Mouse (Mus musculus) ES-Bruce4 (cell line): ENCODE measurements around the gene Csad. TPM values are rescaled to one million over a fixed set of nuclear protein-coding genes. Genes with fewer than 3 reads are reported as not detected.

Source experiments
- H3K27ac ChIP-seq: 2 replicates; pipeline ENCODE4 v1.5.1; 2012; ENCODE audit warnings: low read length, inconsistent platforms; ENCODE audit not compliant: insufficient read depth
- H3K27me3 ChIP-seq: 2 replicates; pipeline ENCODE4 v1.6.1; 2012; ENCODE audit warnings: mild to moderate bottlenecking, low read length, inconsistent platforms; ENCODE audit not compliant: control insufficient read depth, poor library complexity, insufficient read depth, severe bottlenecking
- H3K36me3 ChIP-seq: 2 replicates; pipeline ENCODE4 v1.6.1; 2012; ENCODE audit warnings: inconsistent platforms, mild to moderate bottlenecking, low read length, moderate library complexity; ENCODE audit not compliant: control insufficient read depth, poor library complexity, insufficient read depth, severe bottlenecking
- H3K4me1 ChIP-seq: one replicate; pipeline ENCODE4 v1.8.1; 2011; ENCODE audit warnings: low read length; ENCODE audit not compliant: control insufficient read depth, insufficient read depth
- H3K4me3 ChIP-seq: 2 replicates; pipeline ENCODE4 v1.5.1; 2011; ENCODE audit warnings: low read depth, mild to moderate bottlenecking, low read length
- H3K9ac ChIP-seq: 2 replicates; pipeline ENCODE4 v1.6.1; 2012; ENCODE audit warnings: low read depth, mild to moderate bottlenecking, inconsistent platforms; ENCODE audit not compliant: poor library complexity, severe bottlenecking
- H3K9me3 ChIP-seq: replicated peaks from 2 replicates; pipeline ENCODE4 v1.6.1; 2012; ENCODE audit warnings: mild to moderate bottlenecking, low read length, inconsistent platforms; ENCODE audit not compliant: control insufficient read depth, poor library complexity, insufficient read depth, severe bottlenecking
- CTCF ChIP-seq: IDR thresholded peaks from one replicate; pipeline ENCODE4 v1.8.1; 2011; ENCODE audit warnings: low read depth, low read length
- EP300 ChIP-seq: IDR thresholded peaks from 2 replicates; pipeline ENCODE4 v1.6.1; 2011; ENCODE audit warnings: low read depth, low read length; ENCODE audit not compliant: insufficient read depth
- POLR2A ChIP-seq: IDR thresholded peaks from one replicate; pipeline ENCODE4 v1.8.1; 2011; ENCODE audit warnings: low read length; ENCODE audit not compliant: insufficient read depth
- polyA plus RNA-seq: library from polyadenylated mRNA; stranded (reverse); fragments of >200 nt; gene quantifications from 2 replicates; pipeline ENCODE4 v1.2.4, GENCODE M21; 2011; ENCODE audit warnings: low read depth; ENCODE audit not compliant: missing spikeins, insufficient read depth, insufficient read length

Csad gene
- polyA plus RNA-seq, 1 experiment, result 17.8 TPM

DNA sequence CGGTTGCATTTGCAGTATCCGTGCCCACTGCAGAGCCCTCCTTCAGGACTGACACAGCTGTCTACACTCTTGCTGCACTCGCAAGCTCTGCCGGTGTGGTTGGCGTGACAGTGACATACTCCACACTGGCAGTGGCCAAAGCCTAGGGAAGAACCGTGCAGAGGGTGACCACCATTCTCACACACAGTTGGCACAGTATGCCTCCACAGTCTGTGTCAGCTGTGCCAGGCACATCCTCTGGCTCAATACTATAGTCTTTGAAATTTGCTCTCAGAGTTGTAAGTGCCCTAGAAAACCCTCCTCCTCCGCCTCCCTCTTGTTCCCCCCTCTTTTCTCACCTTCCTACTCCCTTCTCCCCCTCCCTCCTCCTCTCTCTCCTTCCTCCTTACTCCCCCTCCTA, 12.8 kb upstream of the Csad start:
- Histone ChIP-seq H3K9ac (no peak overlapping the region), H3K36me3 (peaks cover 11% of the 10 kb centered on the region), H3K4me1 (peaks cover 25% of the 10 kb centered on the region), H3K9me3 (no peaks in the 10 kb centered on the region), H3K27ac (no peak overlapping the region), H3K4me3 (no peak overlapping the region), H3K27me3 (no peaks in the 10 kb centered on the region)
- TF ChIP-seq CTCF (no peak), EP300 (no peak), POLR2A (no peak)

DNA sequence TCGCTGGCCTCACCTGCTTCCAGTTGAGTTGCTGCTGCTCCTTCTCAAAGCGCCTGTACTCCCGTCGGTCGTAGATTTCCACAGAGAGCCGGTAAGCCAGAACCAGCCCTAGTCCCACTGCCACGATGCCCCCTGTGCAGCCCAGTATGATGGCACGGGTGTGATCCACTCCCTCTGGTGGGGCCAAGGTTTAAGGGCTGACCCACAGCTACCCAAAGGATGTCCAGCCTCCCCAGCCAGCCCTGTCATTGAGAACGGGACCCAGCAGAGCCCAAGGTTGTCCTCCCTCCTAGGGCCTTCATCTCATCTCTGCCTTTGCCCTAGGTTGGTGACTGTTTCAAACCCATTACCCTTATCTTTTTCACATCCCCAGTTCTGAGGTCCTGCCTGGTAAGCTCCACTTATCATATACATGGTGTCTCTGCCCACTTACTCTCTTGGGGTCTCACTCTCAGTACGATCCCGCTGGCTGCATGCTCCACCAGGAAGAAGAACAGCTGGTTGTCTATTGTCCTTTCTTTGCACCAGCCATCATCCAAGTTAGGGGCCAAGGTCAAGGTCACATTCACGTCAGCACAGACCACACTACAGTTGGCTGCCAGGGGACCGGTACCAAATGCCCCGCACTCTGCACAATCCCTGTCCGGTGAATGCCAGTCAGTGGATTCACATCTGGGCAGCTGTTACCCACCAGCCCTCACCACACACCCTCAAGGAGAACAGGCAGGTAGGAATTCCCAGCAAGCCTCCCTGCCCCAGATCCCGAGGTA, 12.1 kb upstream of the Csad start:
- no peaks in the 10 kb centered on the region for H3K27me3 ChIP-seq
- TF ChIP-seq CTCF (no peak), EP300 (0 out of 2 replicates have a peak, but pooled peaks have one; percentile 53), POLR2A (no peak)
- H3K4me3 ChIP-seq, result no peak overlapping the region
- H3K9ac ChIP-seq, result no peak overlapping the region
- peaks cover 11% of the 10 kb centered on the region for H3K36me3 ChIP-seq
- no peak overlapping the region for H3K27ac ChIP-seq
- no peaks in the 10 kb centered on the region for H3K9me3 ChIP-seq
- peaks cover 25% of the 10 kb centered on the region for H3K4me1 ChIP-seq

DNA sequence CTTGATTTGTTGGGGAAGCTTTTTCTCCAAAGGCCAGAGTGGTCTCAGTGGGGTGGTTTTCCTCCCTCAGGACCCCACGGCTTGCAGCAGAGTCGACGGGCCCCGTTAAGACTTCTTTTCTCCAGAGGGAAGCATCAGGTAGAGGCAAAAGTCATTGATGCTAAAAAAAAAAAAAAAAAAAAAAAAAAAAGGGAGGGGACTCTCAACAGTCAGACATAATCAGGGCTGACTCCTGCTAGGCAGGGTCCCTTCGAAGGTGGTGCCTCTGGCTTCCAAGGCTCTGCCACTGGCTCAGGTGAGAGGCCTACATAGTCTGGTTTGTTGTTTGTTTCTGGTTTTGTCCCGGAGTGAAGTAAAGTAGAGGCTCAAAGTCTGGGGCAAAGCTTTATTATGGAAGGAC, 11.1 kb upstream of the Csad start:
- Histone ChIP-seq H3K4me3 (no peak overlapping the region), H3K27me3 (no peaks in the 10 kb centered on the region), H3K4me1 (peaks cover 29% of the 10 kb centered on the region), H3K27ac (peak overlapping the region; percentile 65), H3K9ac (no peak overlapping the region), H3K9me3 (no peaks in the 10 kb centered on the region), H3K36me3 (peaks cover 11% of the 10 kb centered on the region)
- TF ChIP-seq POLR2A (no peak), EP300 (no peak), CTCF (no peak)

GRCm38 (mm10) chr15:102214132-102214531, 9.6 kb upstream of the Csad start:
- Histone ChIP-seq H3K9me3 (no peaks in the 10 kb centered on the region), H3K4me1 (peaks cover 33% of the 10 kb centered on the region), H3K27ac (peak overlapping the region; percentile 94), H3K9ac (no peak overlapping the region), H3K36me3 (peaks cover 13% of the 10 kb centered on the region), H3K4me3 (no peak overlapping the region), H3K27me3 (no peaks in the 10 kb centered on the region)
- TF ChIP-seq EP300 (peak; percentile 85), POLR2A (no peak)

- Histone ChIP-seq H3K36me3 (peaks cover 23% of the 10 kb centered on the region), H3K27ac (peak overlapping the region; percentile 94), H3K4me3 (no peak overlapping the region), H3K4me1 (peaks cover 35% of the 10 kb centered on the region), H3K9ac (no peak overlapping the region), H3K9me3 (no peaks in the 10 kb centered on the region), H3K27me3 (no peaks in the 10 kb centered on the region)
- TF ChIP-seq EP300 (peak; percentile 98), POLR2A (no peak)
Observed at GRCm38 (mm10) chr15:102211895-102212294, 7.4 kb upstream of the Csad start.

DNA sequence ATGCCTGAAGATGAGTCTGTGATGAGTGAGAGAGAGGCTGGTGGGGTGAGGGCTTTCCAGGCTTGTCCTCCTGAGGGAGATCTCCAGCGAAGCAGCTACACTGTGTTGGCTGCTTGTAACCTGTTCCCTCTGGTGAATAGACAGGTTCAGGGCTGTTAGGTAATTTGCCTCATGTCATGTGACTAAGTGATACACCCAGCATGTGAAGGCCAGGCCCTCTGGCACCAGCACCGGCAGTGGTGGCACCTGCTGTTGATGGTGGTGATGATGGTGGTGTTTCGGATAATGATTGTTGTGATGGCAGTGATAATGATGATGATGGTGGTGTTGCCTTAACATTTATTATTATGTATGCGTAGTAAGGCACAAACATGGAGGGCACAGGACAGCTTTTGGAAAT, 6.3 kb upstream of the Csad start:
- no peaks in the 10 kb centered on the region for H3K9me3 ChIP-seq
- peak; percentile 78 for TF ChIP-seq EP300
- TF ChIP-seq POLR2A, result no peak
- no peak for TF ChIP-seq CTCF
- peak overlapping the region; percentile 7; the same call in 1 of the 2 replicates for H3K9ac ChIP-seq
- H3K4me3 ChIP-seq, result peak overlapping the region; percentile 27; the same call in 1 of the 2 replicates
- H3K27me3 ChIP-seq, result no peaks in the 10 kb centered on the region
- peaks cover 29% of the 10 kb centered on the region for H3K4me1 ChIP-seq
- peaks cover 30% of the 10 kb centered on the region for H3K36me3 ChIP-seq
- H3K27ac ChIP-seq, result peak overlapping the region; percentile 65
